Mouse (Mus musculus) macrophage (primary cell): ENCODE data around the gene Ctxn1. TPM values are rescaled to one million over a fixed set of nuclear protein-coding genes. Genes with fewer than 3 reads are reported as not detected.

Experiments used
- H3K27ac ChIP-seq: fragments of 350-480 bp; formaldehyde crosslinking; 2 replicates; pipeline ENCODE4 v1.9.0; 2021
- H3K36me3 ChIP-seq: fragments of 350-480 bp; formaldehyde crosslinking; 2 replicates; pipeline ENCODE4 v1.9.0; 2021; ENCODE audit errors: inconsistent target
- H3K4me3 ChIP-seq: fragments of 350-480 bp; formaldehyde crosslinking; 2 replicates; pipeline ENCODE4 v1.9.0; 2021; ENCODE audit errors: inconsistent target
- H3K79me2 ChIP-seq: fragments of 350-480 bp; formaldehyde crosslinking; 2 replicates; pipeline ENCODE4 v1.9.0; 2021; ENCODE audit errors: inconsistent target
- WGBS: methylation state at CpG from one replicate; pipeline ENCODE4 v1.1.7; 2026; ENCODE audit warnings: inconsistent platforms; ENCODE audit not compliant: missing documents; 5-methylcytosine and 5-hydroxymethylcytosine counted together
- polyA plus RNA-seq: library from polyadenylated mRNA; stranded (reverse); fragments of 250-400 nt; gene quantifications from 3 replicates; pipeline ENCODE4 v1.2.4, GENCODE M21; 2018; ENCODE audit warnings: inconsistent platforms
- total RNA-seq, 78 experiments: library from RNA; depleted of rRNA; stranded (reverse); fragments of 250-400 nt; gene quantifications; 1 replicate in 9 of 78; 2 replicates in 24 of 78; 3 replicates in 43 of 78; 4 replicates in 2 of 78; pipeline ENCODE4 v1.2.4; 2018; ENCODE audit warnings: inconsistent platforms in 56 of 78

Gene Ctxn1
- total RNA-seq (2018; cell fraction: chromatin; rRNA removed), result 1 to 10 TPM in 20 of 26 experiments, under 1 TPM in 5, not detected in 1; 0.62 to 3.9 (median 1.5) TPM
- total RNA-seq (2018; cell fraction: cytosol; rRNA removed), result under 1 TPM in 16 of 26 experiments, not detected in 10; 0.11 to 0.37 (median 0.23) TPM
- 1 to 10 TPM in 19 of 26 experiments, under 1 TPM in 6, not detected in 1; 0.44 to 3.6 (median 1.6) TPM for total RNA-seq (2018; cell fraction: nucleus; rRNA removed)
- polyA plus RNA-seq, result not detected in 3 replicates

DNA sequence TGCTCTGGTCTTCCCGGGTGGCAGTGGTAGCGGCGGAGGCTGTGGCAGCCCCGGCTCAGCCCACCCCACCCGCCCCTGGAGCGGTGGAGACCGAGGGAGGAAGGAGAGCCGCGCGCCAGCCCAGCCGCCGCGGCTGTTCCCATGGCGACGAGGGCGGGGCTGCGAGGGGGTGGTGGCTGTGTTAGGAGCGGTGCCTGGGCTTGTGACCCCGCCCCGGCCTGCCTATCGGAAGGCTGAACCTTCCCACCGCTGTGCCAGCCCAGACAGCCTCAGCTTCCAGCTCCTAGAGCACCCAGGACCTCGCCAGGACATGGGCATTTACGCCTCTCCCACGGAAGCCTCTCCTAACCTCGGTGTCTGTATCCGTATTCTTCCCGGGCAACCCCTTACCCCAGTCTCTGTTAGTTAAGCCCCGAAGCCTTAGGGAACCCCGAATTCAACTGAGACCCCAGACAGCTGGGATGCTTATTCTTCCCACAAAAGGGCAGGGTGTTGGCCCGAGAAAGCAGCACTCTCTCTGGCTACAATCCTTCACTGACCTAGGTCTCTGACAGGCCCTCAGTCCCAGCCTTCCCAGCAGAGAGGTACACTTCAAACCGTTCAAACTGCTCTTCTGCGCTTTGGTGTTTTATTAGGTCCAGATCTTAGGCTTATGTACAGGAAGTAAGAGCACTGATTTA, at the start of gene Ctxn1:
Gene Ctxn1, minus strand, starts transcription at position 150 of the 680 bp plus-strand sequence.
- Histone ChIP-seq H3K4me3 (no peak within 1 kb of the TSS), H3K27ac (no peak within 1 kb of the TSS), H3K79me2 (peaks cover 1% of the 10 kb centered on the region; the same call in 1 of the 2 replicates), H3K36me3 (peaks cover 48% of the 10 kb centered on the region)
- 16% methylated on average over 33 of the region's 33 CpGs for WGBS

DNA sequence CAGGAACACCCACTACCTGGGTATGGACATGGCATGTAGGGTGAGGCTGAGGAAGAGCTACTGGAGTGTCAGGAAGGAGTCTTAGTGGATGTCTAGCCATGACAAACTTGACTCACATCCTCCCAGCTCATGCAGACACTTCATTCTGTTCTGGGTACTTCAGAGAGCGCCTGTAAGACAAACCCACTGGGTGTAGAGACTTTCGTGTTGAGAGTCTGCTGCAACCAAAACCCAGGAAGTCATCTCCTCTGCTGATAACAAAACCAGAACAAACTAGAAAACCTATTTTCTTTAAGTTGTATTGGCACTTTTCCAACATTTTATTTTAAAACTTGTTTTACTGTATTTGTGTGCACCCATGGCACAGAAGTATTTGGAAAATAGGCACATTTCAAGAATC, 46.8 kb upstream of the Ctxn1 start:
- Histone ChIP-seq H3K4me3 (no peak overlapping the region), H3K79me2 (peaks cover 54% of the 10 kb centered on the region; the same call in 1 of the 2 replicates), H3K27ac (no peak overlapping the region), H3K36me3 (peaks cover 70% of the 10 kb centered on the region)
- WGBS, result 76% methylated on average over 2 of the region's 2 CpGs

DNA sequence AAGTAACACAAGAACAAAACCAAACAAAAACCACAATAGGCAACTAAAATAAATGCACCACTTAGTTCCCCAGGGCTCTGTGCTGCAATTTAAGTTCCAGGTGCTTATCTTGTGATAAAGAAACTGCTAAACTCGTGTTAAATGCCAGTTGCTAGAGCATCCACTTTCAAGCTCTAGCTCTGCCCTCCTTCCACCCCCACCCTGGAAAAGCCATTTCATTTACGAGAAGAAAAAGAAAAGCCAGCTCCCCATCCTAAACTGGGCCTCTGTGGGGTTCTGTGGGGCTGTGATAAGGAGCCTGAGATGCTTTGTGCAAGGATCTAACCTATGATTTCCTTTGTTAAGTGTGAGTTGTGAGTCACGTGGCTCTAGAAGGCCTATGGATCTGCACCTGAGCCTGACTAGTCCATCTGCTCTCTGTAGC, 45.1 kb upstream of the Ctxn1 start:
- Histone ChIP-seq H3K79me2 (peaks cover 37% of the 10 kb centered on the region; the same call in 1 of the 2 replicates), H3K36me3 (peaks cover 64% of the 10 kb centered on the region), H3K4me3 (no peak overlapping the region), H3K27ac (no peak overlapping the region)
- 80% methylated on average over 3 of the region's 3 CpGs for WGBS

DNA sequence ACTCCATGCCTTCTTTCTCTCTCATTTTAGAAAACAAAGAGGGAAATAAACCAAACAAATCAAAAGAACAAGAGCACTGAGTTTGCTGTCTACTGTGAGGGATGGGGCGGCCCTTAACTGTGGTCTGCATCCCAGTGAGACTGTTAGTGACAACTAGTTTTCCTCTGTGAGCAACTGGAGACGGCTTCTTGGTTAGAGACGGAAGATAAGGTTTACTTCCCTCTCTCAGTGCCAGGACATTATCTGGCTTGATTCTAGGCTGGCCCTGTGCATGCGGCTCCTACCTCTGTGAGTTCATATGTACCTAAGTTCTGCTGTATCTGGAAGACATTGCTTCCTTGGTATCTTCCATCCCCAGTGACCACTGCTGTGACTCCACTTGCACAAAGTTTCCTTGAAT, 38.7 kb upstream of the Ctxn1 start:
- H3K36me3 ChIP-seq, result peaks cover 70% of the 10 kb centered on the region
- no peaks in the 10 kb centered on the region for H3K79me2 ChIP-seq
- H3K4me3 ChIP-seq, result no peak overlapping the region
- H3K27ac ChIP-seq, result no peak overlapping the region
- WGBS, result 100% methylated on average over 4 of the region's 4 CpGs

DNA sequence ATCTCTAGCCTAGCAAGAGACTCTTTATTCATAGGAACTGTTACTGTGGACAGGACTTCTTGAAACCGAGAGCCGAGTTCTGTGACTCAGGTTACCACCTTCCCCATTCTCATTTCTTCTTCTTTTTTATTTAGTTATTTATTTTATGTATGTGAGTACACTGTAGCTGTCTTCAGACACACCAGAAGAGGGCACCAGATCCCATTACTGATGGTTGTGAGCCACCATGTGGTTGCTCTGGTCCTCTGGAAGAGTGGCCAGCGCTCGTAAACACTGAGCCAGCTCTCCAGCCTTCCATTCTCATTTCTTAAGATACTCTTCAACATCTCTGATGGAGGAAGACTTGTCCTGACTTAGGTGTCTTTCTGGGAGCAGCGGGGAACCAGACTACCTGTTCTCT, 33.7 kb upstream of the Ctxn1 start:
- 84% methylated on average over 4 of the region's 5 CpGs for WGBS
- no peaks in the 10 kb centered on the region for H3K79me2 ChIP-seq
- no peak overlapping the region for H3K27ac ChIP-seq
- no peak overlapping the region for H3K4me3 ChIP-seq
- peaks cover 73% of the 10 kb centered on the region for H3K36me3 ChIP-seq

DNA sequence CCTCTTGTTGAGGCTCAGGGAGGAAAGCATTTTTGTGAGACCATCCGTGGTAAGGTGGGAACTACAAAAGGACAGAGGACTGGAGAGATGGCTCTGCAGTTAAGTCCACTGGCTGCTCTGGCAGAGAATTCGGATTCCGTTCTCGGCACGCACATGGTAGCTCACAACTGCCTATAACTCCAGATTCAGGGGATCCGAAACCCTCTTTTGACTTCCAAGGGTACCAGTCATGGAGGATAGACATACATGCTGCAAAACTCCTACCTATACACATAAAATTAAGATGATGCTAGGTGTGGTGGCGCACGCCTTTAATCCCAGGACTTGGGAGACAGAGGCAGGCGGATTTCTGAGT, 17.0 kb upstream of the Ctxn1 start:
- Histone ChIP-seq H3K79me2 (peaks cover 38% of the 10 kb centered on the region), H3K27ac (0 out of 2 replicates have a peak overlapping the region, but pooled peaks have one; percentile 7), H3K4me3 (peak overlapping the region; percentile 97), H3K36me3 (peaks cover 12% of the 10 kb centered on the region)
- 28% methylated on average over 9 of the region's 9 CpGs for WGBS

DNA sequence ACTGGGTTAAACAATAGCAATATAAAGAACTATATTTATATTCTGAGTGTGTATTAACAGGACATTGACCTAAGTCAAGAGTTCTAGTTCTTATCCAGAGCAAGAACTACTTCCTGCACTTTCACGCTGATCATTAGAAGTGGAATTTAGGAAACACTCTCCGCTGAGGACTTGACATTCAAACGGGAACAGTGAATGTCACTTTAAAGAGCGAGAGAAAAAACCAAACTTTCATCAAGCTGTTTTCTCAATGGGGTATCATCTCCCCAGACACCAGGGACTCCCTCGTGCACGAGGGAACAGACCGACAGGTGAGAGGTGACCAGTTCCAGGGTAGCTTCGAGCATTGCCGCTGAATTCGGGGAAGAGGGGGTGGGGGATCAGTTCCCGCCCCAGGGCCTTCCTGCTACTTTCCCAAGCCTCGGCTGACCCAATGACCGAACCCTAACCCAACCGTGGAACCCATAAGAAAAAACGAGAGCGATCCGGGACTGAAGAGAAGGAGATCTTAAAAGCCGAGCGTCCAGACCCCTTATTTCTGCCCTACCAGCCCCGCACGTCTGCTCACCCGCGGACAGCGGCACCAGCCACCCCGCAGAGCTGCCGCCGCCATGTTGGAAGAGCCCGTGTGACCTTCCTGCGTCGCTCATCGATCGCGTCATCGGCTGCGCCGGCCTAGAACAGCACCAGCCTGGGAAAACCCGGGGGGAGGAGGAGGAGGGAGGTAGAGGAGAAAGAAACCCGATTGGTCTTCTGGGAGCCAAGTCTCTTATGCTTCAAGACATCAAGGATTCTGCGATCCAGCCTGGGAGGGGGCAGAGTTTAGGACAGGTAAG, 16.4 kb upstream of the Ctxn1 start, which contains the start of gene Timm44:
Gene Timm44, minus strand, starts transcription at position 639 of the 836 bp plus-strand sequence.
- Histone ChIP-seq H3K79me2 (peaks cover 38% of the 10 kb centered on the region), H3K4me3 (peak within 1 kb of the TSS; percentile 97), H3K36me3 (peaks cover 12% of the 10 kb centered on the region), H3K27ac (peak within 1 kb of the TSS; percentile 58)
- under 1% methylated on average over 37 of the region's 39 CpGs for WGBS

DNA sequence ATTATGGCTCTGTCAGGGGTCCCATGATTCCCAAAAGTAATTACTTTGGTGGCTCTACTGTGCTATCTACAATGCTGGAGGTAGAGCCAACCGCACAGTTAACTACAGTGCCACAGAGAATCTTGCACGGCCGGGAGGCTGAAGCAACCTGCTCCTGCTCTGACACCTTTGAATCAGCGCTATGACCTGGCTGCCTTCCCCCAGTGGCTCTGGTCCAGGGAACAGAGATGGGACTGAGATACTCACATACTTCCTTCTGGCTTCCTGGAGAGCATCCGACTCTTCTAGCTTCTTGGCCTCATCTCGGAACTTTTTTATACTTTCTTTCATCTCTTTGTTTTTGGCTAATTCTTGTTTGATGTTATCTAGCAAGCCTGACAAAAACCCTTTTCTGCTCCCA, 10.5 kb upstream of the Ctxn1 start:
- Histone ChIP-seq H3K36me3 (peaks cover 67% of the 10 kb centered on the region), H3K4me3 (no peak overlapping the region), H3K79me2 (peaks cover 28% of the 10 kb centered on the region), H3K27ac (no peak overlapping the region)
- WGBS, result 92% methylated on average over 6 of the region's 6 CpGs

DNA sequence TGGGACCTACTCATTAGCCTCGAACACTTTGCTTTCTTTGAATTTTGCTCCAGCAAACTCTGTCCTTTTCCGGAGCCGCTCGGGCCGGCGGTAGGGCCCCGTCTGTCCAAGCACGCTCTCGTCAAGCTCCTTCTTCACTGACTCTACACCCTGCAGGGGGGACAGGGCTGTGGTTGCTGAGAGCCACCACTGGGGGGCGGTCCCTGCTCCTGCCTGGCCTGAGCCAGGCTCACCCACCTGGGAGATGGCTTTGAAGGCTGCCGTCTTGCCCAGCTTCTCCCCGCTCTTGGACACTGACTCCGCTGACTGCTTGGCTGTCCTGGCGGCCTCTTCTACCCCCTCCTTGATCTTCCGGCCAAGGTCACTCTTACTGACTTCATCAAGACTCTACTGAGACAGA, 8.6 kb upstream of the Ctxn1 start:
- WGBS, result 95% methylated on average over 15 of the region's 15 CpGs
- no peak overlapping the region for H3K4me3 ChIP-seq
- peaks cover 8% of the 10 kb centered on the region; the same call in 1 of the 2 replicates for H3K79me2 ChIP-seq
- H3K36me3 ChIP-seq, result peaks cover 67% of the 10 kb centered on the region
- H3K27ac ChIP-seq, result no peak overlapping the region

DNA sequence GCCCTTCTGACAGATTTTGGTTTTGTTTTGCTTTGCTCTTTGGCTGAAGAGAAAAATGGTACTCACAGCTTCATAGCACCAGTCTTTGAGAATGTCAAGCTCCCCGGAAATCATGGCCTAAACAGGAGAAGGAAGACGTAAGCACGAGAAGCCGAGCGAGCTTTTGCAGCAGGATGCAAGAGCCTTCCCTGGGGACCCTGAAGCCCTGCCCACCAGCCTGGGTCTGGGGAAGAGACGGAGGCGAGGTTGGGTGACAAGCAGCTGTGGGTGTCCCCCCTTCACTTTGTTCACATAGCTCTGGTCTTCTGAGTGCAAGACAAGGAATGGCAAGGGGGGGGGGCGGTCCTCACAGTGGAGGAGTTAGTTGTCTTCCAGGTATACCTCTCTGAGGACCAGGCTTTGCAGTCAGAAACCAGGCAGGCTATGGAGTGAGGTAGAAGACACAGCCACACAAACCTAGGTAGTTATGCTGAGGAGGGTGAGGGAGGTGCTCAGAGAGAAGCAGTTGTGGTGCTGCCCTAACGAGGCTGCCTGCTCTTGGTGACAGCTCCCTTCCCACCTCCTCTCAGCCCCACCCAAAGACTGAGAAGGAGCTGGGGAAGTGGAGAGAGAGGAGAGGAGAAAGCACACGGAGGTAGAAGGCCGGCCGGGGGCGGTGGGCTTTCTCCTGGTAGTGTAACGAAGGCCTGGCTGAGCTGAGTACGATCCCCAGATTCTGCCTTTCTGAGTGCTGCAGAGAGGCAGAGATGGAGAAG, 6.3 kb upstream of the Ctxn1 start:
- Histone ChIP-seq H3K4me3 (no peak overlapping the region), H3K27ac (no peak overlapping the region), H3K79me2 (no peaks in the 10 kb centered on the region), H3K36me3 (peaks cover 80% of the 10 kb centered on the region)
- WGBS, result 93% methylated on average over 15 of the region's 15 CpGs

DNA sequence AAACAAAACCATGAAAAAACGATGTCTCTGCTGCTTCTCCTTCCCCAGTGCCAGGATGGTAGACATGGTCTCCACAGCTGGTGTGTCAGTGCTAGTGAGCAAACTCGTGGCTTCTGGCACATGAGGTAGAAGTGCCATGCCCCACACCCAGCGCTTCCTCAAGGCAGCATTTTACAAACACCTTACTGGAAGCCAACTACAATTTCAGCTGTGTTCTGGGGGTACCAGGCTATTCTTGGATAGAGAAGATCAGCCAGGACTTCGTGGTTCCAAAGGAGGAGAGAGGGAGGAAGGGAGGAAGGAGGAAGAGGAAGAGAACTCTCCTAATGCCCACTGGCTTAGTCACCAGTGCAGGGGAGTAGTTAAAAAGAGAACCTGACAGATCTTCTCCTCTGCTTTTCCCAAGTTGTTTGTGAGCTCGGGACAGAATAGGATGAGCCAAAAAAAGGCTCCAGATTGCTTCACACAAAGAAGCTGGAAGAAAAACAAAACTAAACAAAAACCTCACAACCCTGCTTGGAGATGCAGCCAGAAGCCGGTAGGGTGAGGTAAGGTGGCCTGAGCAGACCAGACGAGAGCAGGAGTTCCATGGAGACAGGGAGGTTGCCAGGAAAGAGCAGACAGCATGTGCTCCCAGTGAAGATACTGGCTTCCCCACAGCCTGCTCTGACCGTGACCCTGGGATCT, 4.2 kb upstream of the Ctxn1 start:
- H3K36me3 ChIP-seq, result peaks cover 62% of the 10 kb centered on the region
- H3K79me2 ChIP-seq, result no peaks in the 10 kb centered on the region
- no peak overlapping the region for H3K4me3 ChIP-seq
- 71% methylated on average over 8 of the region's 8 CpGs for WGBS
- H3K27ac ChIP-seq, result no peak overlapping the region

DNA sequence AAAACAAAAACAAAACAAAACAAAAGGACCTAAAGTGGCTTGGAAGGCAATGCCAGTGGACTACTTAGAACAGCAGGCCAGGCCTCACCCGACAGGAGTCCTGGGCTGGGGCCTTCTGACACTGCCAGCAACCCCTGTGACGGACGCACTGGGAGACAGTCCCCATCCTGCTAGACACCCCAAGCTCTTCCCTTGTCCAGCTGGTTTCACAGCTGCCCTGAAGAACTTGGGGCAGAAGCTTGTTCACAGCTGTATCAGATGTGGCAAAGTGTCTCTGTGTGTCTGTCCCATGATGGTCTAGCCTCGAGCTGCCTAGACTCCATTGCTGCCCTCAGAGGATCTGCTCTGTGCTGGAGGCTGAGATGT, 714 bp upstream of the Ctxn1 start:
- 98% methylated on average over 4 of the region's 4 CpGs for WGBS
- H3K36me3 ChIP-seq, result peaks cover 46% of the 10 kb centered on the region
- H3K79me2 ChIP-seq, result no peaks in the 10 kb centered on the region
- H3K27ac ChIP-seq, result no peak overlapping the region
- H3K4me3 ChIP-seq, result no peak overlapping the region

DNA sequence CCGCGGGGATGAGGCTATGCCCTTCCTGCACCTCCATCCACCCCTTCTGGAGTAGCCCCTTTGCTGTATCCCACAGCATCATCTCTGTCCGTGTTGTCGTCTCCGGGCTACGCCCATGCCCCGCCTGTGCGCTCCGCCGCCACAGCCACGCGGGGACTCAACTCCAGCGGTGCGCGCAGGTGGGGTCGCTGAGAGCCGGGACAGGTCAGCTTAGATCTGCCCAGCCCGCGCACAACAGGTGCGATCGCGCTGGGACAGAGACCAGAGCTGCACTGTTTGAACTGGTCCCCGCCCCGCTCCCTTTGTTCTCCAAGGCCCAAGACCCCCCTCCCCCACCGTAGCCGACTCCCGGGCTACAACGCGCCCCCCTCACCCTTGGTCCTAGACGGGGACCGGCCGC, 396 bp downstream of the Ctxn1 start:
- WGBS, result under 1% methylated on average over 31 of the region's 32 CpGs
- H3K79me2 ChIP-seq, result peaks cover 5% of the 10 kb centered on the region; the same call in 1 of the 2 replicates
- H3K4me3 ChIP-seq, result no peak overlapping the region
- no peak overlapping the region for H3K27ac ChIP-seq
- peaks cover 46% of the 10 kb centered on the region for H3K36me3 ChIP-seq

DNA sequence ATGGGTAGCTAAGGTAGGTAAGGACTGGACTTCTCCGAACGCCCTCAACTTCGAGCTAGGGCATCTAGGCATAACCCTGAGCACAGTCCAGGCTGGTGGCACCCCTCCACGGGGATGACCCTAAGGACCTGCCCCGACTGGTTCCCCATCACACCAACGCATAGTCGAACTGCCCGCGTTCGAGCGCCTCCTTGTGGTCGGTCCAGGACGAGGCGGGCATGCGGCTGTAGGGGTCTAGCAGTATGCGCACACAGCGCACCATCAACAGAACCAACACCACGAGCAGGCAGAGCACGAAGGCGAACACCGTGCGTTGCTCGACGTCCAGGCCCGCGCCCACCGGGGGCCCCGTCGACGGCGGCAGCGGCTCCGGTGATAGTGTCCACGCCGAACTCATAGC, 841 bp downstream of the Ctxn1 start:
- H3K36me3 ChIP-seq, result peaks cover 43% of the 10 kb centered on the region
- no peak overlapping the region for H3K27ac ChIP-seq

More for the DNA sequence above, 841 bp downstream of the Ctxn1 start:
- WGBS, result 8% methylated on average over 35 of the region's 35 CpGs
- Histone ChIP-seq H3K79me2 (peaks cover 5% of the 10 kb centered on the region; the same call in 1 of the 2 replicates), H3K4me3 (no peak overlapping the region)
